Mouse (Mus musculus) G1E (cell line): ENCODE measurements around the gene Thrap3. TPM values are rescaled to one million over a fixed set of nuclear protein-coding genes. Genes with fewer than 3 reads are reported as not detected.

Experiments
- ATAC-seq: 2 replicates; pipeline ENCODE4 v1.8.0; 2016; ENCODE audit warnings: mild to moderate bottlenecking; ENCODE audit not compliant: insufficient number of reproducible peaks, poor library complexity, low FRiP score, severe bottlenecking; ENCODE audit errors: extremely low read depth
- DNase-seq: peaks from one replicate; pipeline ENCODE4 v3.0.0; 2012; ENCODE audit warnings: low spot score
- H3K27me3 ChIP-seq: 2 replicates; pipeline ENCODE4 v1.6.1; 2012; ENCODE audit warnings: mild to moderate bottlenecking, low read length, inconsistent platforms; ENCODE audit not compliant: insufficient read depth
- H3K36me3 ChIP-seq: replicated peaks from 2 replicates; pipeline ENCODE3; 2012; ENCODE audit warnings: mild to moderate bottlenecking, inconsistent platforms
- H3K4me1 ChIP-seq: 2 replicates; pipeline ENCODE4 v1.6.1; 2012; ENCODE audit warnings: low read depth, low read length, inconsistent platforms, mixed read lengths; ENCODE audit not compliant: insufficient read depth
- H3K4me3 ChIP-seq: 2 replicates; pipeline ENCODE4 v1.5.1; 2012; ENCODE audit warnings: low read depth, mild to moderate bottlenecking, inconsistent platforms, low read length, moderate library complexity, mixed read lengths
- H3K9me3 ChIP-seq: replicated peaks from 2 replicates; pipeline ENCODE4 v1.6.1; 2012; ENCODE audit warnings: inconsistent platforms
- CTCF ChIP-seq: IDR thresholded peaks from 2 replicates; pipeline ENCODE4 v1.5.1; 2012; ENCODE audit warnings: low read depth, low read length, inconsistent platforms, mixed read lengths
- GATA1 ChIP-seq: IDR thresholded peaks from 2 replicates; pipeline ENCODE4 v1.6.1; 2012; ENCODE audit warnings: borderline replicate concordance, low read length, inconsistent platforms, mixed read lengths
- GATA2 ChIP-seq: IDR thresholded peaks from 2 replicates; pipeline ENCODE4 v1.6.1; 2012; ENCODE audit warnings: low read depth, low read length, inconsistent platforms, borderline replicate concordance
- POLR2AphosphoS5 ChIP-seq: IDR thresholded peaks from 2 replicates; pipeline ENCODE4 v1.6.1; 2012; ENCODE audit warnings: low read depth, low read length, inconsistent platforms; ENCODE audit not compliant: insufficient replicate concordance
- TAL1 ChIP-seq: conservative IDR thresholded peaks from 2 replicates; pipeline ENCODE4 v1.6.1; 2012; ENCODE audit warnings: low read depth, low read length, inconsistent platforms, mixed read lengths
- polyA plus RNA-seq: library from polyadenylated mRNA; stranded (reverse); fragments of >175 nt; gene quantifications from 2 replicates; pipeline ENCODE4 v1.2.3, GENCODE M21; 2012
- total RNA-seq, 2 experiments: library from RNA; stranded (forward) in 1 of 2; stranded (reverse) in 1 of 2; fragments of 200-1000 nt in 1 of 2; fragments of >200 nt in 1 of 2; fragmentation: Nextera tagmentation in 1 of 2; gene quantifications; 2 replicates each; pipeline ENCODE4 v1.2.3; 2014 to 2017

Thrap3 gene
- total RNA-seq (2014; fragmentation: Nextera tagmentation) (355 and 356 TPM in 2 replicates), total RNA-seq (2017) (246 and 305 TPM in 2 replicates), polyA plus RNA-seq (209 and 211 TPM in 2 replicates)

- Histone ChIP-seq H3K27me3 (no peaks in the 10 kb centered on the region), H3K4me3 (peak within 1 kb of the TSS; percentile 77), H3K36me3 (peaks cover 26% of the 10 kb centered on the region), H3K9me3 (no peaks in the 10 kb centered on the region), H3K4me1 (peaks cover 47% of the 10 kb centered on the region)
- DNase-seq = peak; percentile 90
- peak; percentile 81 for ATAC-seq
- no peak for TF ChIP-seq TAL1
- TF ChIP-seq GATA1 = no peak
- no peak for TF ChIP-seq GATA2
- no peak for TF ChIP-seq POLR2AphosphoS5
- no peak for TF ChIP-seq CTCF
These were observed at the start of gene Thrap3 for GRCm38 (mm10) chr4:126202303-126203181. TSS of gene Thrap3 (minus strand) at chr4:126202760.

- no peak for ATAC-seq
- H3K4me1 ChIP-seq = peaks cover 54% of the 10 kb centered on the region
- TF ChIP-seq GATA1 = no peak
These were observed 49.2 kb upstream of the Thrap3 start for GRCm38 (mm10) chr4:126251655-126252254.

GRCm38 (mm10) chr4:126250659-126251058 lies 48.1 kb upstream of the Thrap3 start:
- no peak for ATAC-seq
- peaks cover 44% of the 10 kb centered on the region for H3K4me1 ChIP-seq
- TF ChIP-seq TAL1 (no peak), GATA2 (no peak), GATA1 (no peak), POLR2AphosphoS5 (no peak), CTCF (no peak)

More at GRCm38 (mm10) chr4:126251655-126252254, 49.2 kb upstream of the Thrap3 start:
- DNase-seq = no peak
- H3K9me3 ChIP-seq = no peaks in the 10 kb centered on the region
- no peaks in the 10 kb centered on the region for H3K27me3 ChIP-seq
- H3K36me3 ChIP-seq = peaks cover 38% of the 10 kb centered on the region
- H3K4me3 ChIP-seq = no peak overlapping the region

GRCm38 (mm10) chr4:126248261-126248868 lies 45.8 kb upstream of the Thrap3 start:
- peaks cover 50% of the 10 kb centered on the region for H3K36me3 ChIP-seq
- no peak for TF ChIP-seq GATA1
- TF ChIP-seq POLR2AphosphoS5 = no peak
- no peak for TF ChIP-seq GATA2
- no peak for TF ChIP-seq TAL1
- H3K4me1 ChIP-seq = peaks cover 22% of the 10 kb centered on the region
- H3K9me3 ChIP-seq = no peaks in the 10 kb centered on the region
- DNase-seq = no peak
- H3K4me3 ChIP-seq = no peak overlapping the region
- no peak for ATAC-seq
- H3K27me3 ChIP-seq = no peaks in the 10 kb centered on the region

More at GRCm38 (mm10) chr4:126250659-126251058, 48.1 kb upstream of the Thrap3 start:
- Histone ChIP-seq H3K27me3 (no peaks in the 10 kb centered on the region), H3K9me3 (no peaks in the 10 kb centered on the region), H3K36me3 (peaks cover 47% of the 10 kb centered on the region), H3K4me3 (no peak overlapping the region)
- no peak for DNase-seq

GRCm38 (mm10) chr4:126246202-126246889 lies 43.8 kb upstream of the Thrap3 start:
- H3K9me3 ChIP-seq = no peaks in the 10 kb centered on the region
- H3K4me3 ChIP-seq = no peak overlapping the region
- DNase-seq (no peak), ATAC-seq (no peak)
- no peak for TF ChIP-seq TAL1
- TF ChIP-seq GATA1 = no peak
- TF ChIP-seq GATA2 = no peak
- no peak for TF ChIP-seq CTCF
- peaks cover 49% of the 10 kb centered on the region for H3K36me3 ChIP-seq
- peaks cover 6% of the 10 kb centered on the region; the same call in 1 of the 2 replicates for H3K4me1 ChIP-seq
- no peaks in the 10 kb centered on the region for H3K27me3 ChIP-seq

- H3K36me3 ChIP-seq = peaks cover 67% of the 10 kb centered on the region
These were observed 40.0 kb upstream of the Thrap3 start for GRCm38 (mm10) chr4:126242510-126242909.

More at GRCm38 (mm10) chr4:126242510-126242909, 40.0 kb upstream of the Thrap3 start:
- TF ChIP-seq GATA2 (no peak), TAL1 (no peak), POLR2AphosphoS5 (no peak), GATA1 (no peak), CTCF (no peak)
- DNase-seq = no peak
- Histone ChIP-seq H3K9me3 (no peaks in the 10 kb centered on the region), H3K27me3 (no peaks in the 10 kb centered on the region), H3K4me1 (no peaks in the 10 kb centered on the region), H3K4me3 (no peak overlapping the region)
- ATAC-seq = no peak
